Mouse (Mus musculus) liver, adult 2 months (tissue): ENCODE measurements at regions not wholly inside any gene's neighbourhood (a gene's known extent, or its start where the extent isn't known, plus 50 kb on each side); places are given as distances from the start of the nearest gene placed in this dataset.

Experiments used
- DNase-seq: peaks from one replicate; pipeline ENCODE4 v3.0.0-alpha.2; 2011; ENCODE audit warnings: low read depth, low spot score; ENCODE audit errors: extremely low read depth
- H3K27ac ChIP-seq: fragments of 200-500 bp; replicated peaks from 2 replicates; pipeline ENCODE4 v1.5.1; 2012; ENCODE audit warnings: low read depth, mild to moderate bottlenecking, control low read depth, inconsistent platforms, low read length; ENCODE audit not compliant: insufficient read depth
- H3K27me3 ChIP-seq: fragments of 200-500 bp; 2 replicates; pipeline ENCODE4 v1.6.1; 2012; ENCODE audit warnings: mild to moderate bottlenecking, moderate library complexity, low read length, inconsistent platforms; ENCODE audit not compliant: control insufficient read depth, insufficient read depth
- H3K36me3 ChIP-seq: fragments of 200-500 bp; 2 replicates; pipeline ENCODE4 v1.6.1; 2012; ENCODE audit warnings: low read length, inconsistent platforms; ENCODE audit not compliant: control insufficient read depth, insufficient read depth
- H3K4me1 ChIP-seq: fragments of 200-500 bp; 2 replicates; pipeline ENCODE4 v1.6.1; 2011; ENCODE audit warnings: low read length; ENCODE audit not compliant: control insufficient read depth, insufficient read depth
- H3K4me3 ChIP-seq: fragments of 200-500 bp; 2 replicates; pipeline ENCODE4 v1.5.1; 2011; ENCODE audit warnings: low read depth, mild to moderate bottlenecking, control low read depth, low read length, moderate library complexity; ENCODE audit not compliant: insufficient read depth
- H3K79me2 ChIP-seq: fragments of 200-500 bp; 2 replicates; pipeline ENCODE4 v1.6.1; 2012; ENCODE audit warnings: inconsistent platforms, mild to moderate bottlenecking, low read length, moderate library complexity; ENCODE audit not compliant: control insufficient read depth, insufficient read depth
- H3K9ac ChIP-seq: fragments of 200-500 bp; 2 replicates; pipeline ENCODE4 v1.6.1; 2012; ENCODE audit warnings: low read depth, mild to moderate bottlenecking, control low read depth, inconsistent platforms, low read length
- CTCF ChIP-seq: fragments of 200-500 bp; IDR thresholded peaks from 2 replicates; pipeline ENCODE4 v1.5.1; 2011; ENCODE audit warnings: low read depth, low read length, control low read depth
- POLR2A ChIP-seq: fragments of 200-500 bp; IDR thresholded peaks from 2 replicates; pipeline ENCODE4 v1.6.1; 2011; ENCODE audit warnings: low read length, control low read depth; ENCODE audit not compliant: insufficient read depth; ENCODE audit errors: extremely low read depth
- WGBS: fragments of 180-500 bp; shearing (Covaris S2); methylation state at CpG from one replicate; pipeline ENCODE4 v1.1.7; 2018; 5-methylcytosine and 5-hydroxymethylcytosine counted together

- WGBS: 55% methylated on average over 24 of the region's 24 CpGs
- no peak for DNase-seq
- Histone ChIP-seq H3K27me3 (no peaks in the 10 kb centered on the region), H3K4me3 (no peak overlapping the region), H3K27ac (no peak overlapping the region), H3K36me3 (no peaks in the 10 kb centered on the region), H3K4me1 (no peaks in the 10 kb centered on the region), H3K9ac (no peak overlapping the region), H3K79me2 (no peaks in the 10 kb centered on the region)
- no peak for TF ChIP-seq POLR2A
These were observed 137.6 kb downstream of the Mn1 start for GRCm38 (mm10) chr5:111554551-111555311.

GRCm38 (mm10) chr5:111555312-111555957 is 138.3 kb downstream of the Mn1 start:
- no peak for TF ChIP-seq POLR2A
- TF ChIP-seq CTCF: no peak
- DNase-seq: no peak
- WGBS: 43% methylated on average over 5 of the region's 5 CpGs

GRCm38 (mm10) chr5:111555981-111556380 is 138.8 kb downstream of the Mn1 start:
- H3K27ac ChIP-seq: no peak overlapping the region
- 28% methylated on average over 7 of the region's 7 CpGs for WGBS
- H3K79me2 ChIP-seq: no peaks in the 10 kb centered on the region
- peak; percentile 12 for DNase-seq
- no peaks in the 10 kb centered on the region for H3K27me3 ChIP-seq
- no peak overlapping the region for H3K9ac ChIP-seq
- H3K4me1 ChIP-seq: no peaks in the 10 kb centered on the region
- no peak for TF ChIP-seq POLR2A
- no peak for TF ChIP-seq CTCF
- H3K36me3 ChIP-seq: no peaks in the 10 kb centered on the region
- H3K4me3 ChIP-seq: no peak overlapping the region

More at GRCm38 (mm10) chr5:111555312-111555957, 138.3 kb downstream of the Mn1 start:
- Histone ChIP-seq H3K36me3 (no peaks in the 10 kb centered on the region), H3K27me3 (no peaks in the 10 kb centered on the region), H3K9ac (no peak overlapping the region), H3K79me2 (no peaks in the 10 kb centered on the region), H3K4me3 (no peak overlapping the region), H3K27ac (no peak overlapping the region), H3K4me1 (no peaks in the 10 kb centered on the region)

GRCm38 (mm10) chr5:111560432-111560831 is 143.3 kb downstream of the Mn1 start:
- H3K4me1 ChIP-seq: no peaks in the 10 kb centered on the region
- 39% methylated on average over 9 of the region's 9 CpGs for WGBS
- TF ChIP-seq CTCF (no peak), POLR2A (no peak)

GRCm38 (mm10) chr5:111561301-111561700 is 144.1 kb downstream of the Mn1 start:
- no peaks in the 10 kb centered on the region for H3K36me3 ChIP-seq
- H3K27me3 ChIP-seq: no peaks in the 10 kb centered on the region
- TF ChIP-seq CTCF (no peak), POLR2A (no peak)
- no peak overlapping the region for H3K27ac ChIP-seq
- H3K4me1 ChIP-seq: no peaks in the 10 kb centered on the region
- no peak overlapping the region for H3K9ac ChIP-seq
- H3K4me3 ChIP-seq: no peak overlapping the region
- WGBS: 75% methylated on average over 10 of the region's 10 CpGs
- H3K79me2 ChIP-seq: no peaks in the 10 kb centered on the region
- no peak for DNase-seq

More at GRCm38 (mm10) chr5:111560432-111560831, 143.3 kb downstream of the Mn1 start:
- H3K27me3 ChIP-seq: no peaks in the 10 kb centered on the region
- DNase-seq: no peak
- H3K27ac ChIP-seq: no peak overlapping the region
- no peaks in the 10 kb centered on the region for H3K79me2 ChIP-seq
- no peaks in the 10 kb centered on the region for H3K36me3 ChIP-seq
- H3K9ac ChIP-seq: no peak overlapping the region
- no peak overlapping the region for H3K4me3 ChIP-seq

GRCm38 (mm10) chr5:111570826-111571225 is 153.7 kb downstream of the Mn1 start:
- H3K36me3 ChIP-seq: no peaks in the 10 kb centered on the region
- 41% methylated on average over 10 of the region's 10 CpGs for WGBS
- no peak for DNase-seq
- H3K4me1 ChIP-seq: peaks cover 9% of the 10 kb centered on the region
- TF ChIP-seq CTCF: no peak
- no peak for TF ChIP-seq POLR2A
- H3K27me3 ChIP-seq: no peaks in the 10 kb centered on the region
- H3K27ac ChIP-seq: no peak overlapping the region
- H3K9ac ChIP-seq: no peak overlapping the region
- H3K79me2 ChIP-seq: no peaks in the 10 kb centered on the region
- H3K4me3 ChIP-seq: no peak overlapping the region
